Mouse (Mus musculus) heart, adult 8-10 months (tissue): ENCODE results near the gene Irf2bpl. TPM values are rescaled to one million over a fixed set of nuclear protein-coding genes. Genes with fewer than 3 reads are reported as not detected.

Experiments
- DNase-seq: peaks from one replicate; pipeline ENCODE4 v3.0.0; 2022; ENCODE audit warnings: low spot score
- total RNA-seq, 4 experiments: library from RNA; stranded (reverse); gene quantifications; 2 replicates each; pipeline ENCODE4 v1.2.4; 2022

Irf2bpl gene
- total RNA-seq, 4 experiments from 2014 or later = 26.2 to 30.4 (median 27.8) TPM

DNA sequence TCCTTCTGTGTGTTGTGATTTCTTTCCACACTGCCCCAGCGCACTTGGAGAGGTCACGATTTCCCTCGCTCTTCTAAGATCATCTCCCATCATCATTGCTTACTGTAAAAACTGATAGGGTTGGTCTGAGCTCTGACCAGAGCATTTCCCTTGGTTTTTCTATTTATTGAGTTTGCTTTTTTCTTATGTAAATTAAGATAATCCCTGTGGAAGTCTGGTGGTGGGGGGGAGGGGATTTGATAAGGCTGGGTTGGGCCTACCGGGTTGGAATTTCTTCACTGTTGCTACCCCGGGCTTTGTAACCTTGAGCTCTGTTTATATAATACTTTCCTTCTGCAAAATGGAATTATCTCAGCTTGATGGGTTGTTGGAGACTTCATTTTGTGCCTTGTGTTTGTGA is 1.1 kb upstream of the Irf2bpl start:
- DNase-seq = no peak

DNA sequence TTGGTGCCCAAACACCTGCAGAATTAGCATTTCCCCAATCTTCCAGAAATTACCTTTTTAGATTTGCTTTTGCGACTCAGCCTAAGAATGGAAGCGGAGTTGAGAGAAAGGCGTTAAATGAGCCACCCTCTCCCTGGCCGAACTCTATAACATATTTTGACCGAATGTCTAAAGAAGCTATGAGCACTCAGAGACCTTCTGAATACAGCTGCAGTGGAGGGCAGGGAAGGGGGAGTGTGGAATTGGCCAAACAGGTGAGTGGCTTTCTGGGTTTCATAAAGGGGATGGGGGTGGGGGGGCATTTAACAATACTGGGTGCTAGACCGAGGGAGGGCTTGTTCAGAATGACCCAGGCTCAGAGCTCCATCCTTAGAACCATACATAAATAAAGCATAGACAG is 738 bp upstream of the Irf2bpl start:
- DNase-seq = no peak

DNA sequence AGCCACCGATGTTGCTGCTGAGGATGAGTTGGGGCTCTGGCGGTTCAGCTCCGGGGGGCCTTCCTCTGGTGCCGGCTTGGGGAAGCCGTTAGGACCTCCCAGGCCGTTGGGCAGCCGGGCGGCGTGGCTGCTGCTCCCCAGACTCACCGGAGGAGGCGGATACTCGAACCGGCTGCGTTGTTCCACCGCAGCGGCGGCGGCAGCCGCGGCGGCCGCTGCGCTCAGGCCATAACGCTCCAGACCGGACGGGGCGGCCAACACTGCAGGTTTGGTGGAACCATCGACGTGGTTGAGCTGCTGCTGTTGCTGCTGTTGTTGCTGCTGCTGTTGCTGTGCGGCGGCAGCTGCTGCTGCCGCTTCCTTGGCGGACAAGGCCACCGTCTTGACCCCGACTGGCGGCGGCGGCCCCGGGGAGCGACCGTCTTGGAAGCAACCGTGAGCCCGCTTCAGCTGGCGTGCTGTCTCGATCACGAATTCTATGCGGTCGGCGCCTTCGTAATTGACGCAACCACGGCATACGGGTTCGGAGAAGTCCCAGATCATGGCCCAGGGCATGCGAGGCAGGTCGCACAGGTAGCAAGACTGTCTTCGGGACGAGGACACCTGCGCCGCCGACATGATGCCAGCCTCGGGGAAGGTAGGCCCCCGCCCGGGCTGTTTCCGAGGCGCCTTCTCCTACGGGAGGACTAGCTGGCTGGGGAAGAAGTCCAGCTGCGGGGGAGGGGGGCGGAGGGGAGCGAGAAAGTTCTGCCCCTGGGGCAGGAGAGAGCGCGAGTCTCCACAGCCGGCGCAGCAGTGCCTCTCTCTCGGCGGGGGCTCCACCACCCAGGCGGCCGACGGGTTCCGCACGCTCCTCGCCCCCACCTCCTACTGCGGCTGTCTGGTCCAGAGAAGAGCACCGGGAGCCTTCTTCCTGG is 1.1 kb downstream of the Irf2bpl start:
- DNase-seq = peak; percentile 58

DNA sequence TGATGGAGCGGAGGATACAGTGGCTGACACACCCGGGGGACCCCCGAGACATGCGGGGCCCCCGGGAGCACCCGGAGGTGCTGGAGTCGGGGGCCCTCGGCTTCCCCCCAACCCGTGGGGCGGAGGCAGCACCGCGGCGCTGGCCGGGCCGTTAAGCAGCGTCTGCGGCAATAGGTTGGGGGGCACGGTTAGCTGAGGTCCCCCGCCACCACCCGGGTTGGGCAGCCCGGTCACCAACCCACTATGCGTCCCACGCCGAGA is 1.6 kb downstream of the Irf2bpl start:
- no peak for DNase-seq

DNA sequence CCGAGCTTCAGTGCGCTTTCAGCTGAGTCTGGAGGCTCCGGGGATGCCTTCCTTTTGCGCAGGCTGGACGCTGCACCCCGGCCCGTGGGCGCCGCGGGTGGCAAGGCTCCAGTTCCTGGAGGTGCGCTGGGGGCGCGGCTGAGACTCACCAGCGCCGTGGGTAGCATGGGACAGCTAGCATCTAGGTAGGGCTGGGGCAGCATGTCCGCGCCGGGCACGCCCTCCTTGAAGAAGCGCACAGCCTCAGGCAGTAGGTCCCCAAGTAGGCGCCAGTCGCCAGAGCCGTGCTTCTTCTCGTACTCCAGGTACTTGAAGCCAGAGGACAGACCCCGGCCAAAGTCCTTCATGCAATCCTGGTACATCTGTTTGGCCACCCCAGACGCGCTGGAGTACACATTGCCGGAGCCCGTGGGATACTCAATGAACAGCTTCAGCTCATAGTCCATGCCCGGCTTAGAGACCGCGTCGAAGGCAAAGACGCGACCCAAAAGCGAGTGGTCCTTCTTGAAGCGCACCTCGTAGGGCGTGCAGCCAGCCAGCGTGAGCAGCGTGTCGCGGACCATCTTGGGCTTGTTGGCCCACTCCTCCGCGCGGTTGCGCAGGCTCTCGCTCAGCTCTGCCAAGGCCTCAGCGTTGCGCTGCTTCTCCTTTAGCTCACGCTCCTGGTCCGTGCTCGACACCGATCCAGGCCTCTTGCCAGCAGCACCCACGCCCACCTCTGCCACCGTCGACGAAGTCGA is 2.1 kb downstream of the Irf2bpl start:
- no peak for DNase-seq

DNA sequence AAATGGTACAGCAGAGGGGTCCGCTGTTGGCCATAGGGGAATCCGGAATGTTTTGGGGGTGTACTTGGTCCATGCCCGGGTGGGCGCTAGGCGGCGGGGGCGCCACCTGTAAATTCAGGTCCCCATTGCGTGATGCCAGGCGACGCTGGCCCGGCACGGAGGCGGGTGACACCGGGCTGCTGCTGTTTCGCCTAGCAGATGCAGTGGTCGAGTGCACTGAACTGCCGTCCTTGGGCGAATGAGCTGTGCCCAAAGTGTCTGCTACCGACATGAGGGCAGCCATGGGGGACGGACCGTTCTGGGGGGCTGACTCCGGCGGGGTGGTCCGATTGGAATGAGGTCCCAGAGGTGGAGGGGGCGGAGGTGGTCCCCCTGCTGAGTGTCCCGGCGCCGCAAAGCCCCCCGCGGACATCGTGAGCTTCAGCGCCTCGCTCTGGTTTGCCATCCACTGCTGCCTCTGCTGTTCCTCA is 2.8 kb downstream of the Irf2bpl start:
- no peak for DNase-seq

DNA sequence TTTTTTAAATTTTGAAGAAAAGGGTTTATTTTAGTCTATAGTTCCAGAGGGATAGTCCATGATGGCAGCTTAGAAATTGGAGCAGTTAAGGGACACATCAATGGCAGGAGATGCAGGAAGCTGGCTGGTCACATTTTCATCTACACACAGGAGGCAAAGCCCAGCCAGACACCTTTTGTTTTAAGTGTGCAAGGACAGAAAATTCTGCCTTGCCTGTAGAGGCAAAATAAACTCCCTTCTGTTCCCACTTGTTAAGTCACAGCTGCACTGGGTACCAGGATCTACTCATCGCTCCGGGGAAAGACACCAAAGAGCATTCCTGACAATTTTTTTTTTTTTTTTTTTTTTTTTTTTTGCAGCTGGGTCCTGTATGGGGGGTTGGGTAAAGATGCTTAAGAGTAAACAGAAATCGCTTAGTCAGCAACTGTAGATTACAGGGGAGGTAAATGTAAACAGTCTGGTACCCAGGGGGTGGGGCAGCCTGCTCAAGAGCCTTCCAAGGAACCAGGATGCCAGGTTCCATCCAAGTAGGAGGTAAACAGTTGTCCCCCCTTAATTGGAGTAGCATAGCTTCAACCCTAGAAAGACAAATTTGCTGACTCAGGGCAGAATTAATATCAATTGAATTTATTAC is 4.4 kb downstream of the Irf2bpl start:
- no peak for DNase-seq

DNA sequence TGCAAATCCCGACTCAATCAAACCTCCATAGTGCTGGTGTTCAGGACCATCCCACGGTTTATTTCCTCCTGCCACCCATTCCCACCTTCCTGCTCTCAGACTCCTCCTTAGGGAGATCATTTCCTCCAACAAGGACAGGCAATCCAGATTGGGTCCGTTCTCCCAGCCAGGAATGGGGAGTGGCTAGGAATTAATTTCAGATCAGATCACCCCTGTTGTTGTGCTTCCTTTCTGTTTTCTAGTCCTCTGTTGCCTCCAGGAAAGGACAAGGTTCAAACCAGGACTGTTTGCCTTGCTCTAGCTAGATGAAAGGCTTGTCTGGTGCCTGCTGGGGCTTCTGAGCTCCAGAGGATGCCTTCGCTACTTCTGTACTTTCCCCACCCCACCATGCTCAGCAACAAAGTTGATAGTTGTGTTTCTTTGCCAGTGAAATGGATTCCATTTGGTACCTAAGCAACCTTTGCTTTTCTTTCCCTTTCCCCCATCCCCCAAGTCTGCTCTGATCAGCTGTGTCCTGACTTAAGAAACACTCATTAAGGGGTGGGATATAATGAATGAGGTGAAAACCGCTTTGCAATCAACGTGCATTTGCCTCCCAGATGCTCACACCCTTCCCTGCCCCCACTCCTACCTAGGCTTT is 5.0 kb downstream of the Irf2bpl start:
- no peak for DNase-seq

DNA sequence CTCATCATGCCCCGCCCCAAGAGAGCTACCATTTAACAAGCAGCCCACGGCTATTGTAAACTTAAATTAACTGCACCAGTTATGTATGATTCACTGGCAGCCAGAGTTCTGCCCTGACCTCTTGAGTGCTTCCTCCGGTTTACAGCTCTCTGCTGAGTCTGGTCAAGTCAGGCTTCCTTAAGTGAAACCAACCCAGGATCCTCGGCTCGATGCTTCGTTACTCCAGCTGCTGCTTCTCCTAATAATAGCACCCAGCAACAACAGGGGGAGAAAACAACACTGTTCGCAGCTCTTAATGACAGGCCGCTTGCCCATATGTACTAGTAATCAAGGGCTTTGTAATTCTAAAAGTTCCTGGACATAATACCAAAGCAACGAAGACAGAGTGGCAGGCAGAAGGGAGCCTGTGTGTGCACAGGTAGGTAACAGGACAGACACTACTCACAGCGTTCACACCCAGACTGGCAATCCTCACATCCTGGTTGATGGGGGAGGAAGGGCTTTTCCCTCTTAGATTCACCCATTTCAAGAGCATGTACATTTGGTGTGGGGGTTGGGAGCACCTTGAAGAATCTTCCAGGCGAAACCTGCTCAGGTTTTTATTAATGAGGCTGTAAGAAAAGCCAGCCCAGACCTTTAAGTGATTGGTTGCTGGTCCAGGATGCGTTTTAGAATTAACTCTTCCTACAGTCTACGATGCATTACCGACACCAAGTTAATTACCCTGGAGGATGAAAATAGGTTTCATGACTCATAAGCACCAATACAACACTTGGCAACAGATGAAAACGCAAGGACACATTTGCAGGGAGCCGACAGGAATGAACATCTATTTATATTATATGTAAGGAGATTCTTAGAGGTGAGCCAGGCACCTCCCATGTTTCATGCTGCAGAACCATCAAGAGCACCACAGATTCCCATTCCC is 5.9 kb downstream of the Irf2bpl start:
- no peak for DNase-seq

DNA sequence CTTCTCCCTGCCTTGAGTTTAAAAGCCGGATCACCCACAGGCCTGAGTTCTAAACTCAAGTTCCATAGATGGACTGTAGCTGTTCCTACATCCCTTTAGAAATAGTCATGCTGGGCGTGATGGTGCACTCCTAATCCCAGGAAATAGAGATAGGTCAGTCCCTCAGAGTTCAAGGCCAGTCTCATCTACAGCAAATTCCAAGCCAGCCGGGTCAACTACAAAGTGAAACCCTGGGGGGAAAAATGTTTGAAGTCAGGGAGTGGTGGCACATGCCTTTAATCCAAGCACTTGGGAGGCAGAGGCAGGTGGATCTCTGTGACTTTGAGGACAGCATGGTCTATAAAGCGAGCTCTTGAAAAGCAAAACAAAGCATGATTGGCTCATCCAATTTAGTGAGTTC is 7.6 kb downstream of the Irf2bpl start:
- DNase-seq = no peak

DNA sequence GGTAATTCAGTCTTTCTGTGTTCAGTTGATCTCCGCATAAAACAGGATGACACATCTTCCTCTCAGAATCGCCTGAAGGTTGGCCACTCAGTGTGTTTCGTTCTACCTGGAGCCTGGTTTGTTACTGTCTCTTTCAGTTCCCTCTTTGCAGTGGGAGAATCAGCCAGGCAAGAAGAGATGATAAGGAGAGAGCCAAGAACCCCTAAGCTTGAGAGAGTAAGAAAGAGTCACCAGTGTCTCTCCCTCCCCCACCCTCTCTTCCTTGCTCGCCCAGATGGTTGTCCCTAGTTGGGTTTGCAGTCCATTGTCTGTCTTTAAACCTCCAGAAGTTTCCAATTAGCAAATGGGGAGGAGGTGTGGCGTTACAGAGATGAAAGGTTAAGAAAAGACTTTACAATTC is 8.5 kb downstream of the Irf2bpl start:
- no peak for DNase-seq

DNA sequence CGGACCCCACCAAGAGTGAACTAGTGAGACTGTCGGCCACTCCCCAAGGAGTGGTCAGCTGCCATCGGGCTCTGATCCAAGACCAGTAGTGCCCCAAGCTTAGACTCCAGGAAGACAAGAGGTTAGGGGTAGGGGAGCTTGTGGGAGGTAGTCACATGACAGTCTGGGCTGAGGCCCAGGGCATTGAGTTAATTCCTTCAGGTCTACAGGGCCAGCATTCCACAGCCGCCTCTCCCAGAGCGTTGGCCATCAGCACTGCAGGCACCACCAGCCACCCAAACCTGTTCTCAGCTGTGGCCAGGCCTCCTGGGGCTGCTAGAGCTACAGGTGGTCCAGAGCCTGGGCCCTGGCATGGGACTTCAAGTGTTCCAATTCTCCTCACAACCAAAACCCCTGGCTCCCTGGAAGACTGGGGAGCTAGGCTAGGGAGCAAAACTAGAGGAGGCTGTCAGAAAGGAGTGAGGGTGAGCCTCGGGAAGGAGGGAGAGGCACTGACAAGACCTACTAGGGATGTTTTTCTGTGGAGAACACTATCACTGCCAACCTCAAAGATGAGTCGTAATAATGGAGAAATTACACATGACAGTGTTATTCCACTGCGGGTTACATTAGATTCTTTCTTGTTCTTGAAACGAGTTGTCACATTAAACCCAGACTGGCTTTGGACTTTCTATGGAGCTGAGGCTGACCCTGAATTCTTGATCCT is 12.1 kb downstream of the Irf2bpl start:
- no peak for DNase-seq

DNA sequence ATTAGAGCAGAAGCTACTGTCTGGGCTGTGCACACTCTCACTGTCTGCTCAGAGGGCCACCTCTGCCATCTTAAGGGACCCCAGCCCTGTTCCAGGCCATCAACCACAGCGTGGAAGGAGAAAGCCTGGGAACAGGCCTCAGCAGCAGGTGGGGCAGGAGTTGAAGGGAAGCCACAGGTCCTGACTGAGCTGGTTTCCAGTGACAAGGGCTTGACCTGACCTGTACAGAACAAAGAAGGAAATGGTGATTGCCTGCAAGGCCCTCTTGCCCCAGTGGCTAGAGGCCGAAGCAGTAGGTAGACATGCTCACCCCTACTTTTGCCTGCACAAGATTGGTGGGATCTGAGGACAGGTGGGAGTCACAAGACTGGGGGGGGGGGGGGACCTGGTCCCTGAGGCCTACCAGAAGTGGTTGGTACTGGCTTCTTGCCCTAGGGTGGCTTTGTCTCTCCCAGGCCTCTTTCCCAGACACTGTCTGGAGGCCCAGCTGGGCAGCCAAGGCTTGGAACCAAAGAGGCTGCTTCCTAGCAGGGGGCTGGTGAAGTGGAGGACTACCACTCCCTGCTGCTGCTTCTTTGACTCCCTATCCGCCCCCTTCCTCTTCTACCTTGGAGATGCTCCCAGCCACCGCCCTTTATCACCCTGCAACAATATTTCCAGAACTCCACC is 12.8 kb downstream of the Irf2bpl start:
- no peak for DNase-seq

DNA sequence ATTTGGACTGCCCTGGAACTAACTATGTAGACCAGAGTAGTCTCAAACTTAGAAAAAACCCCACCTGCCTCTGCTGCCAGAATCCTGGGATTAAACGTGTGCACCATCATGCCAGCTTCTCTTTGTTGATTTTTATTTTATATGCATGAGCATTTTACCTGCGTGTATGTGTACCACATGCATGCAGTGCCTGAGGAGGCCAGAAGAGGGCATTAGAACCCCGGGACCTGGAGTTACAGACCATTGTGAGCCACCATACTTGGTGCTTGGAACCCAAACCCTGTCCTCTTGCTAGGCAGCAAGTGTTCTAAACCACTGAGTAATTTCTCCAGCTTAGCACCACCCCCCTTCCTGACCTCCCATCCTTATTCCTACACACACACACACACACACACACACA is 13.6 kb downstream of the Irf2bpl start:
- no peak for DNase-seq

DNA sequence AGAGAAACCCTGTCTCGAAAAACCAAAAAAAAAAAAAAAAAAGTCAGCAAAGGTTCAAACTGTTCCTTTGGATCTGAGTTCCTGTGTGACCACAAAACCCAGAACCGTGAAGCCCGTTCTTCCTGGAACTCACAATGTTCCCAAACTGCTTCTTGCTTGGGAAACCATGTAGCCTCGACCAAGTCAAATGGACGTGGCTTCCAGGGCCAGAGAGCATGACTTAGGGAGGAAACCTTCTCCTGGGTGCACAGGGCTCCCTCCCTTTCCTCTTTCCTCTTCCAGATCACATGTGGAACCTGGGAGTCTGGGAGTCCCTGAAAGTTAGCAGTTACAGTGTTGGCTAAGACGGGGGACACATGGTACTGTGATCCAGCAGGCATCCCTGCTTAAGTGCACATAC is 14.8 kb downstream of the Irf2bpl start:
- DNase-seq = no peak

DNA sequence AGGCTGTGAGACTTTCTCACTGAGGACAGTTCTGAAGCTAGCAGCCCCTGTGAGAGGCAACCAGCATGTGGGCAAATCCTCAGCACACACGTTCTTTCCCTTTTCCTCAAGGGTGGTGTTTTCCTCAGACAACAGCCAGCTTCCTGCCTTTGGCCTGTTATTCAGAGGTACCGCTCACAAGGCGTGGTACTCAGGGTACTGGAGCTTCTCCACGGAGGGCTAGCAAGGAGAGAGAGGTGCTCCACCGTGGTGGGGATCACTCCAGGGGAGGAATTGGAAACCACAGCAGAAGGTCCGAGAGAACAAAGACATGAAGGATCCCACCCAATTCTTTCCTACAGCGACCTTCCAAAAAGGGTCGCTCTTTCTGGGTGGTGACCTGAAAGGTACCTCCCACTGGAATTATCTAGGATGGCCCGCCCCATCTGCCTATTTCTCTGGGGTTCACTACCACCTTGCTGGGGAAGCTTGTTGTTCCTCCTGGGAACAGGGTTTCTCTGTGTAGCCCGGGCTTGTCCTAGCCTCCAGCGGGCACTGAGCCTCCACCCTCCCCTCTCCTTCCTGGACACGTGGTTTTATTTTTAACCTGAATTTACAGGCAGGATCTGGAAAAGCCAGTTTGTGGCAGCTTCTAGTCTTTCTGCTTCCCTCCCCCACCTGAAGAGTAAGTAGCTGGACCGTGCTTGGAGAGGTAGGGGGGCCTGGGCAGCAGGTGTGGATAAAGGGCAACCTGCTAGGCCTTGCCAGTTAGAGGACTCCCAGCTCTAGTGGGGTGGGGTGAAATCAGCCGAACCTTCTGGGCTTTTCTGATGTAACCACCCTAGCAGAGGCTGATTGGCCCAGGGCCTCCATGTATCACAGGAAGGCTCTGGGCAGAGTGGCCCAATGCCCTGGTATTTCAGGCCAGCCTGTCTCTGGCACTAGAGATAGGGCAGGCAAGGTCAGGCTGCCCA is 17.1 kb downstream of the Irf2bpl start:
- DNase-seq = peak; percentile 75

DNA sequence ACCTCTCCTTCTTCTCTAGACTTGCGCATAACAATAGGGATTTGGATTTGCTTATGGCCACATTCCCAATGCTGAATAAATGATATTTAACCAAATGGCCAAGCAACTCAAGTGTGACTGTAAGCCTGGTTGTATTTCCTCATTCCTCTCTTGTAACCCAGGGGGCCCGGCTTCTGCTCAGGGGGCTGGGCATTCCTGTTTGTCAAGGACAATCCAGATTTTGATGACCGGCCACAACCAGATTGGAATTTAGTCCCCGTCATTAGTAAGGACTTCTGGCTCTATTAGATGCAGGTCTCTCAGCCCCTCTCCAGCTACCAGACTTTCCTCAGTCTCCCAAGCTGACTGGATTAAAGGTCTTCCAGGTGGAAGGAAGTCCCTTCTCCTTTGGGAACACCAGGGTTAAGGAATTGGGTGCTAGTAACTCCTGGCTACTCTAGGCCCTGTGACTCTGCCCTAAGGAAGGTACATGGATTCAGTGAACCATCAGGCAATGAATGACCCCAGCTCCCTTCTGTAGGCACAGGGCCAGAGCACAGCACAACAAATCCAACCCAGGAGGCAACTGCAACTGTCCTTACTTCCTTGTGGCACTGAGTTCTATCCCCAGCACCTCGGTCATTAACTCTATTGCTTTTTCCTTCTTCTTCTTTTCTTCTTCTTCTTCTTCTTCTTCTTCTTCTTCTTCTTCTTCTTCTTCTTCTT is 20.1 kb downstream of the Irf2bpl start:
- DNase-seq = no peak
